Mouse (Mus musculus): ENCODE results near the gene Rpl3.

The Rpl3 gene

DNA sequence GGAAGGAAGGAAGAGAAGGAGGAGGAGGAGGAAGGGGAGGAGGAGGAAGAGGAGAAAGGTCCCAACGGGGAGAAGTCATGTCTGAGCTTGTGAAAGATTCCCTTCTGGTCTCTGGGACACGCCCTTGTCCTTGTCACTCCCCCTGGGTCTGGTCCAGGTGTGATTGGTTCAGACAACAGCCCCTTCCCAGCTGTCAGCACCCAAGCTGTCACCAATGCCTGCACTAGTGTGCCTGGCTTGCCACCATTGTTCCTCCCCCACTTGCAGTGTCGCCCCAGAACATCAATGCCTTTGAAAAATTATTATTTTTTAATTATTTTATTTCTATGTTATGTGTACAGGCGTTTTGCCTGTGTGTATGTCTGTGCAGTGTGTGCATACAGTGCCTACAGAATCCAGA is 22.5 kb downstream of the Rpl3 start:
- no peak for DNase-seq (ENCODE audit: extremely low read depth, low read depth)

DNA sequence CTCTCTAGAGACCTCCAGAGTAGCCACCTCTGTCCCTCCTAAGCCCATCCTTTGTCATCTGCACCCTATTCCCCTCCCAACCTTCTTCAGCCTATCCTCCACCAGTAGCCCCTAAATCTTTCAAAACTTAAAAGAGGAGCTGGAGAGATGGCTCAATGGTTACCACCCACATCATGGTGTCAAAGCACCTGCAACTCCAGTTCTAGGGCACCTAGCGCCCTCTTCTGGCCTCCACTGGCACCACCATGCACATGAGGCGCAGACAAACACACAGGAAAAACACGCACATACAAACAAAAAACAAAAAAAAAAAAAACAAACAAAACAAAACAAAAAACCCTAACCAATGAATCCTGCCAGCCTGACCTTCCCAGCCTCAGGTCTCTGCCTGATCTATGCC is 25.1 kb downstream of the Rpl3 start:
- DNase-seq (ENCODE audit: extremely low read depth, low read depth): no peak

DNA sequence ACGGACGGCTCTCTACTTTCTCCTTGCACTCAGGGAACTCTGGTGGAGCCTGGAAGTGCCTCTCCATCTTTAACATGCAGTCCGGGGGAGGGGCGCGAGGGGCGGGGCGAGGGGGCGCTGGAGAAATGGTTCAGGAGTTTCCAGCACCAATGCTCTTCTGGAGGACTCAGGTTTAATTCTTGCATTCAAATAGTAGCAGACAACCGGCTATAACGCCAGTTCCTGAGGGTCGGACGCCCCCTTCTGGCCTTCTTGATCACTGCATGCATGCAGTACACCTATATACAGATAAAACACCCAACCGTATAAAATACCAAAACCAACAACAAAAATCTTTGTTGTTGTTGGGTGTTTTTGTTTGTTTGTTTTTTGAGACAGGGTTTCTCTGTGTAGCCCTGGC is 26.3 kb downstream of the Rpl3 start:
- DNase-seq (ENCODE audit: extremely low read depth, low read depth): no peak

DNA sequence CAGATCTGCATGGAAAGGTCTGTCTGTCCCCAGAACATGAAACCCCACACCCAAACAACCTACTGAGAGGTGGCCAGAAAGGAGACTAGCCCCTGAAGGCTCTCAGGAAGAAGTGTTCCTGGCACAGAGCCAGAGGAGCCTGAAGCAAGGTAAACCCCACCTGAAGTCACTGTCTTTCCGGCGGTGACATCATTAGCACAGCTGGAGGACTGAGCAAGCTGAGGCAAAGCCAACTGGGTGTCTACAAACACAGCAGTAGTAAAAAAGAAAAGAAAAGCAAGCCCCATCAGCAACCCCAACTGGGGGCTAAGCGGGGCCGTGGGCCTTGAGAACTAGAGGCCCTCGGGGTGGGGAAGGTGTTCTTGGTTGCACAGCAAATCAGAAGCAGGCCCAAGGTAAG is 26.7 kb downstream of the Rpl3 start:
- no peak for DNase-seq (ENCODE audit: extremely low read depth, low read depth)

DNA sequence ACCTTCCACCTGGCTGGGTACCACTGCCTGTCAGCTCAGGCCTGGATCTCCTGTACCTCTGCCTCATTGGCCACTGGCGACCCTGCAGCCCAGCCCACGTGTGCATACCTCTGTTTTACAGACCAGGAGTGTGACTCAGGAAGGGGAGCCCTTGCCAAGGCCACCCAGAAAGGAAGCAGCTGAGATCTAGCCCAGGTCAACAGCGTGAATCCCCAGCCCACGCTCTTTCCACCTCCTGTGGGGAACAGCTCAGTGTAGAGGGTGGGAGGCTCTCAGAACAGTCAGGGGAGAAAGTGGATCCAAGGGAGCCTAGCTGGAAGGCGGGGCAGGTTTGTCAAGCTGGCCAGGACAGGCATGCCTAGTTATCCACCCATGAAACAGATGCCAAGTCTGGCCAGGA is 28.8 kb downstream of the Rpl3 start:
- no peak for DNase-seq (ENCODE audit: extremely low read depth, low read depth)

DNA sequence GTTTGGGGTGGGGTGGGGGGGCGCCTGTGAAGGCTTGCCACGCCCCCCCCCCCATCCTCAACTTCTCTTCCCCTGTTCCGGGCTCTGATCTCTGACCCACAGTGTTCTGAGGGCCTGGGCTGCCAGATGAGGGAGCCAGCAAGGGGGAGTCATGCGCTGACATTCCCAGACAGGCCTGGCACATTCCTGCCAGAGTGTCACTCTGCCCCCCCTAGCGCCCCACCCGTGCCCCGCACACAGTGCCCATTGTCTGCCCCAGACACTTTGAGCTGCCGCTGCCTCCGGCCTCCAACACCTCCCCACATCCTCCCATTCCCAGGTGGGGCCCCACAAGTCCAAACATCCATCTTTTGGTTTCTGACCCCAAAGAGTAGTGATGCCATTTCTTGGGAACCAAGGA is 29.3 kb downstream of the Rpl3 start:
- DNase-seq (ENCODE audit: extremely low read depth, low read depth): no peak

DNA sequence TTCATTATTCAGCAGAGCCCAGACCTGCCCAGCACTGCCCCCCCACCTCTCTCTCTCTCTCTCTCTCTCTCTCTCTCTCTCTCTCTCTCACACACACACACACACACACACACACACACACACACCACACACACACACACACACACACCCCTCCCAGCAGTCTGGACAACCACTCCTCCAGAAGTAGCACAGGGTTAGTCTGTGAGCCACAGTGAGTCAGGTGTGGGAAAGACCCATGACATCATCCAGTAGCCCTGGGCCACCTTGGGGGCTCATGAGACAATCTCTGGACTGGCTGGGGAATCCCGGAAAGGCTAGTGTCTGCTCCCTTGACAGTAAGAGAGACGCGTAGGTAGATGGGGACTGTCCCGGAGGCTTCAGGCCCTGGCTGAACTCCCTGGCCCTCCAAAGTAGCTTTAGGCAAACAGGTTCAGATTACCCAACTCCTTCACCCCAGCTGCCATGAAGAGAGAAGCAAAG is 30.6 kb downstream of the Rpl3 start:
- DNase-seq (ENCODE audit: extremely low read depth, low read depth): no peak

DNA sequence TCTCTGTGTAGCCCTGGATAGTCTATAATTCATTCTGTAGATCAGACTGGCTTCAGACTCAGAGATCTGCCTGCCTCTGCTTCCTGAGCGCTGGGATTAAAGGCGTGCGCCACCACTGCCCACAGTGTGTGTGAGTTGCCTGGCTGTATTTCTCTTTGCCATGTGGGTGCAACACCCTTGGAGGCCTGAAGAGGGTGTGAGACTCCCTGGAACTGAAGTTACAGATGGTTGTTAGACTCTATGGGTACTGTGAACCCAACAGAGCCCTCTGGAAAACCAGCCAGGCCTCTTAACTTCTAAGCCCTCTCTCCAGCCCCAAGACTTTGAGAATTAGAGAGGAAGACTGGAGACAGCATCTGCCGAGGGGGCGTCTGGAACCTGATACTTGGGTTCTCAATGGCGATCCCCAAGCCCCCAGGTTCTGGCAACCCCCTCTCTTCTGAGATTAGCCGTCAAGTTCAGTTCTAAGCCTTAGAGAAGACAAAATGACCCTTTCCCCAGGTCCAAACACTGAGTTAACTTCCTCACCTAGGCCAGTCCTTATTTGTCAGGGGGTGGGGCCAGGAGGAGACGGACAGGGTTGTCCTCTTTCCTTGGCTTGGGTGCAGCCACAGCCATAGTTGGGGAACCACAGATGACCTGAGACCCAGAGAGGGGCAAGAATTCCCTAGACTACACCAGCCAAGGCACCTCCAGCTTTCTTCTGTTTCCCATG is 31.2 kb downstream of the Rpl3 start:
- no peak for DNase-seq (ENCODE audit: extremely low read depth, low read depth)

DNA sequence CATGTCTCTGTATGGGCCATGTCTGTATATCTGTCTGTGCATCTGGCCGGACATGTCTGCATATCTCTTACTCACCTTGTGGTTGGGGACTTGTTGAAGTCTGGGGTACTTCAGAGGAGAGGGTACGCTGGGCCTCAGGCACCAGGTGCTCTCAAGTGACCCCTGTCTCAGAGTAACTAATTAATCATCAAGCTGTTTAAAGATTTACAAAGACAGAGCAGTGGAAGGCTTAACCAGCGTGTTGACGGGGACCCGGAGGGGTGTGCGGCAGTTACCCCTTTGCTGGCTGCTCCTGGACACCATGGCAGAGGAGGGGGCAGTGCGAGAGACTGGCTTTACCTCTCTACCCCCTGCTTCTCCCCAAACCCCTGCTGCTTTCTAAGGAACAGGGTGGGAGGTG is 32.1 kb downstream of the Rpl3 start:
- no peak for DNase-seq (ENCODE audit: extremely low read depth, low read depth)

DNA sequence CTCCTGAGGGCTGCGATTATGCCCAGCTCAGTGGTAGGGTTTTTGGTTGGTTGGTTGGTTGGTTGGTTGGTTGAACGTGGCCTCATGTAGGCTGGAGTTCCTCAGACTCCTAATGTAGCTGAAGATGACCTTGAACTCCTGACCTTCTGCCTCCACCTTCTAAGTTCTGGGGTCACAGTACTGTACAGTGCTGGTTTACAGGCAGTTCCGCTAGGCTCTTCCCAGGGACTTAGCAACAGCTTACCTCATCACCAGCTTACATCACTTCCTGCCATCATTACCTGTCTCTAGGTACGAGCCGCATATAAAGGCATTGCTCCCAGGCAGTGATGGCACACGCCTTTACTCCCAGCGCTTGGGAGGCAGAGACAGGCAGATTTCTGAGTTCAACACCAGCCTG is 33.5 kb downstream of the Rpl3 start:
- no peak for DNase-seq (ENCODE audit: extremely low read depth, low read depth)

DNA sequence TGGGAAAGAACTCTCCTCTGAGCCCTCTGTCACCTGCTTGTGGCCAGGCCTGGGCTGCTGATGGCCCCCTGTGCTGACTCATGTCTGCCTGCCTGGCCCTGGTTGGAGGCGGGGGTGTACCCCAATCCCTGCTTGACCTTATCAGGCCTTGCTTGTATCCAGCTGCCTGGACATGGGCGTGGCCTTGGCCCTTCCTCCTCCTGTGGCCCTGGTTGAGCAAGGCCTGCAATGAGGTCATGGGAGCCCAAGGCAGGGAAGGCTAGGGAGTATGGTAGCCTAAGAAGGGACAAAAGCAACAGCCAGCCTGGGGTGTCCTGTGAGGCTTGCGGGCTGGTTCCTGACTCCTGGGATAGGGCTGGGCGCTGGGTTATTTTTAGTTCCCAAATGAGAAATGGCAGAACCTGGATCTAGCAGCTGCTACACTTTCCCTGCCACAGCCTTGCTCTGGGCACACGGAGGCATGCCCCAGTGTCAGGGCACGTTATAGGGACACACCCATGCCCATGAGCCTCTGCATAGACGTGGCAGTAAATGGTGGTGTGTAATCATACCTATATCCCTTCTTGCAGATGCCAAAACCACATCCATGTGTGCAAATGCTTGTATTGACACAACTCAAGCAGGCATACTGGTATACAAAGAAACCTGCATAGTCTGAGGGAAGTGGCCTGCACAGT is 37.5 kb downstream of the Rpl3 start:
- no peak for DNase-seq (ENCODE audit: extremely low read depth, low read depth)

DNA sequence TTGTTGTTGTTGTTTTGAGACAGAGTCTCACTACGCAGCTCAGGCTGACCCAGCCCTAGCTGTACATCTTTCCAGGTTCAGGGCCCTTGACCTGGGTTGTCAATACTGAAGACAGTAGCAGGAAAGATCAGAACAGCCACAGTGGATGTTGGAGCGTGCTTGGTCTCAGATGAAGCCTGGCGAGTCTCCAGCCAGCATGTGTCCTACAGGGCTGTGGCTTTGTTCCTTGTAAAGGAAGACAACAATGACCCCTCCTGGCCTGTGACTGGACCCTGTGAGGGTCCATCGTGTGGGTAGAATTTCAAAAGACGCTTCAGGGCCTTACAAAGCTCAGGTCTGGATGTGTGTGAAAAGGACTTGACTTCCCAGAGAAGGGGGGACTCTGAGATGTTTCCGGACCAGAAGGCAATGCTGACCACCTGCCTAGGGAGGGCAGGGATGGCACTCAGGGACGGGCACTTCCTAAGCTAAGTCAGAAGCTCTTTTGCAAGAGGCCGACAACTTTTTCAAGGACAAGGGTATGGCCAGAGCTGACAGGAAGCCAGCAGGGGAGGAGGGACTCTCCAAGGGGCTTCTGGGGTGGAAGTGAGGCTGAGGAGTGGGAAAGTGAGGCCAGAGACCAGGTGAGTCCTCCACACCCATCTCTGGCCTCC is 38.2 kb downstream of the Rpl3 start:
- no peak for DNase-seq (ENCODE audit: extremely low read depth, low read depth)

DNA sequence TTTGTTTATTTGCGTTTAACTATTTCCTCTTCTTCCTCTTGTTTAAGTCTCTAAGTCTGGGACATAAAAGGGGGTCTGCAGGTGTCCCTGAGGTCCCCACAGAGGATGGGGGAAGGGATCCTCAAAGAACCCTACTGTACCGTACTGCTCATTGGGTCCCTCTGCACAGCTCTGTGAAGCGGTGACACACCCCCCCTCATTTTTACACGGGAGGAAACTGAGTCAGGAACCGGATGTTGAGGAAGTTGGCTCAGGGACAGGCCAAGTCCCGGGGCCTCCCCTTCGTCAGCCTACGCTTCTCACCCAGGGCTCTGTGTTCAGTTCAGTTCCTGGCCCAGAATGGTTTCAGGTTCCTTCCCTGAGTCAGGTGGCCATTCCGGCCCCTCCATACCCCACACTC is 39.9 kb downstream of the Rpl3 start:
- no peak for DNase-seq (ENCODE audit: extremely low read depth, low read depth)

DNA sequence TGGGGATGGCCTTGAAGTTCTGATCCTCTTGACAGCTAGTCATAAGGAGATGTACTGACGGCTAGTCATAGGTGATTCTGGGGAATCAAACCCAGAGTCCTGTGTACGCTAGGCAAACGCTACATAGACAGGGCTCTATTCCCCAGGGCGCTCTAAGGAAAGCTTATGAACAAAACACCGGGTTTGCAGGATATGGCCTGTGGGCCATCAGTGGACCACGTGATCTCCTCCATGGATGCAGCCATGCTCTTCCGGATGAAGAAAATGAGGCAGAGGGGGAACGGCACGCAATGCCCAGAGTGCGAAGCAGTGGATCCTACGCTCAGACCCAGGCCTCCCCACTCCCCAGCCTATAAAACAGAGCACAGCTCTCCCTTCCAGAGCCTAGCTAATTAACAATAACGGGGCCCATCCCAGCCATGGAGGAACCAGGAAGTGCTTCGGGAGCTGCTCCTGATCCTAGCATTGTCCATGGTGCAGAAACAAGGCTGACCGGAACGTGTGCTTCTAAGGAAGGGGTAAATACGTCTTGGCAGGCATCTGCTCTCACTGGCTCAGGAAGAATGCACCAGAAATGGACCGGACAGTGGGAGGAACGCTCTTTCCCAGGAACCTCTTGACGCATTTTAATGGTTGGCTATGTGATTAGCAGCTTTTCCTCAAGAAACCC is 40.4 kb downstream of the Rpl3 start:
- DNase-seq (ENCODE audit: extremely low read depth, low read depth): no peak

DNA sequence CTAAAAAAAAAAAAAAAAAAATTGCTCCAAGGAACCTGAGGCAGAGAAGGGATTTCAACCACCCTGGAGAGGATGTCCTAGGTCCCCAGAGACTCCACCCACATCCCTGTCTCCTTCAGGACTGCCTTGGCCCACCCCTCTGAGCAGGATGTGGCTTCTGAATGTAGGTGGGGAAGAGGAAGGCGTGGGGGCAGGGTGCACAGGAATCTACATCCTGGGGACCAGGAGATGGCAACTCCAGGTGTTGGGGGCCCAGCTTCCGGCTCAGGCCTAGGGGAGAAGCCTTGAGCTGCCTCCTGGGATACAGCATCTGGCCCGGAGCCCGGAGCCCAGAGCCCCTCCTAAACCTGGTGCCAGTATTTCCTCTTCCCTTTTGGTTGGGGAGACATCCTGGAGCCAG is 41.6 kb downstream of the Rpl3 start:
- DNase-seq (ENCODE audit: extremely low read depth, low read depth): no peak

DNA sequence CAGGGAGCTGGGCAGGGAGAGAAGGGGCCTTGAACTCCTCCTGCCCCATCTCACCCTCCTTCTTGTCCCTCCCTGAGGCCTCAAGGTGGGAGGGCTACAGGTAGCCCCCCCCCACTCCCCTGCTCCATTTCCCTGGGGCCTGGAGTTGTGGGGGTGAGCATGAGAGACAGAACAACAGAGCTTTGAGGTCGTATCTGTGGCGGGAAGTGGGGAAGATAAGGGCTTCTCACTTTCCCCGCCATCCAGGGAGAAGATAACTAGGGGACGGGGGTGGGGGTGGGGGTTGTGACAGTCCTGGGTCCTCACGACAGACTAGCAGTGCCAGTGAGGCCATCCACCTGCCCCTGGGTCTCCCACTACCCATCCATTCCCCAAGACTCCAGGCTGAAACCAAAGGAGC is 43.7 kb downstream of the Rpl3 start:
- DNase-seq (ENCODE audit: extremely low read depth, low read depth): no peak

DNA sequence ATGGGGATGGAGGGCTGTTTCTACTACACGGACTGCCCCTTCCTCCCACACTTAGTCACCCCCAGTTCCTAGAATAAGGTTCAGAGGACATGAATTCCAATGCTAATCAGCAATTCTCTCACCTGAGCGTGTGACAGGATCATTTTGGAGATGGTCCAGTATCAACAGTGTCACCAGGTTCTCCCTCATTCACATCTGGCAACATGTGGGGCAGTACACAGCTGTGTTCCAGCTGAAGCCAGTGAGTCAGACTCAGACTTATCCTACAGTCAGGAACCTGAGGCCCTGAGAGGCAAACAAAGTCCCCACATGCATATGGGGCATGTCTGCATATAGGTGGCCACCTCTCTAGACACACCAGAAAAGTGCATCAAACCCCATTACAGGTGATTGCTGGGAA is 44.4 kb downstream of the Rpl3 start:
- DNase-seq (ENCODE audit: extremely low read depth, low read depth): no peak

DNA sequence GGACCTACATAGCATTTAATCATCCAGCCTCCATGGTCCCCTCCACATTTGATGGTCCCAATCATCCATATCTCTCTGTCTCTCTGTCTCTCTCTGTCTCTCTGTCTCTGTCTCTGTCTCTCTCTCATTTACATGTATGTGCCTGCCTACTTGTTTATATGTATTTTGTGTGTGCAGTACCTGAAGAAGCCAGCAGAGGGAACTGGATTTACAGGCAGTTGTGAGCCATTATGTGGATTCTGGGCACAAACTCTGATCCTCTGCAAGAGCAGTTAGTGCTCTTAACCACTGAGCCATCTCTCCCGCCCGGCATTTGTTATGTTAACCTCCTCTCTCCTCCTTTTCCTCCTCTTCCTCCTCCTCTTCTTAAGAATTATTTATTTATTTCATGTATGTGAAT is 45.9 kb downstream of the Rpl3 start:
- DNase-seq (ENCODE audit: extremely low read depth, low read depth): no peak

DNA sequence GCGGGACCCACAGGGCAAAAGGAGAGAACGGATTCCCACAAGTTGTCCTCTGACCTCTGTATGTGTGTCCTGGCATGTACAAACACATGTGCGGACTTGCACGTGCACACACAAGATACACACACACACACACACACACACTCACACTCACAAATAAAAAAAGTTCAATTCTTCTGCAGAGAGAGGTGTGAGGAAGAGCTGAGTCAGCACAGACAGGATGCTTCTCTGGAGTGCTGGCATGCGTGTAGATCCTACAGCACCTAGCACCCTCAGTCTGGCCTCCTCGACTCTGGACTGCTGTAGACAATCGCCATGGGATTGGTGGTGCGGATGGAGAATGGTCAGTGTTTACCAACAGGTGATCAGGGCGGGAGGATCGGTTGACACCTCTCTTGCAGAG is 47.4 kb downstream of the Rpl3 start:
- DNase-seq (ENCODE audit: extremely low read depth, low read depth): no peak

DNA sequence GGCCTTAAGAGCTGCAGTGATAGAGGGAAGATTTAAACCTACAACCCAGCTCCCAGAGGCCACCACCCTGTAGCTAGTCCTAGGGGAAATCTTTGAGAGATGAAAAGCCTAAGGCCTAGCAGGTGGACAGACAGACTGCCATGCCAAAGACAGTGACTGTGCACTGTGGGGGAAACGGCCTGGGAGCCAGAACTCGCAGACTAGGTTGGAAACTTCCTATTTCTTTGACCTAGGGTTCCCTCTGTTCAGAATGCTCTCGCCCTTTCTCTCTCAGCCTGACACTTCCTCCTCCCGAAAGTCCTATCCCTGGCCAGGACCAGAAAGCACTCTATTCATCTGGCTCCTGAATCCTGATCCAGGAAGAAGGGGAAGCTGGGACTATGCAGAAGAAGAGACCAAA is 49.5 kb downstream of the Rpl3 start:
- no peak for DNase-seq (ENCODE audit: extremely low read depth, low read depth)

DNA sequence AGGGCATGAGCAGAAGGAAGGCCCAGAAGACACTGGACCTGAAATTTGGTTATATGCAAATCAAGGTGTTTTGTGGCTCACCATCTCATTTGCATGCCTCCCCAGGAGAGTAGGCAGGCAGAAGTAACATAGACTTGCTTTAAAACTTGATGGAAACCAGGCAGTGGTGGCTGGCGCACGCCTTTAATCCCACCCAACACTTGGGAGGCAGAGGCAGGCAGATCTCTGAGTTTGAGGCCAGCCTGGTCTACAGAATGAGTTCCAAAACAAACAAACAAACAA is 53.6 kb downstream of the Rpl3 start:
- DNase-seq (ENCODE audit: extremely low read depth, low read depth): no peak

Data from MEL-GATA-1-ER (cell line).